Mouse (Mus musculus) hindbrain, embryonic 15.5 days (tissue): ENCODE data around the gene Sap30bp. TPM values are rescaled to one million over a fixed set of nuclear protein-coding genes. Genes with fewer than 3 reads are reported as not detected.

Experiments
- ATAC-seq: fragments of 200-750 bp; cut with Nextera tagmentation; 2 replicates; pipeline ENCODE4 v1.8.0; 2017; ENCODE audit warnings: low read depth, moderate number of reproducible peaks, moderate TSS enrichment; ENCODE audit not compliant: low FRiP score
- H3K27ac ChIP-seq: fragments of 300-500 bp; sonication (generic); replicated peaks from 2 replicates; pipeline ENCODE4 v1.5.1; 2015; ENCODE audit warnings: mild to moderate bottlenecking, inconsistent platforms
- H3K27me3 ChIP-seq: fragments of 300-500 bp; sonication (generic); 2 replicates; pipeline ENCODE4 v1.6.1; 2015; ENCODE audit warnings: control low read depth, inconsistent platforms
- H3K36me3 ChIP-seq: fragments of 300-500 bp; sonication (generic); 2 replicates; pipeline ENCODE4 v1.6.1; 2015; ENCODE audit warnings: control low read depth, inconsistent platforms
- H3K4me1 ChIP-seq: fragments of 300-500 bp; sonication (generic); replicated peaks from 2 replicates; pipeline ENCODE4 v1.6.1; 2015; ENCODE audit warnings: control low read depth, inconsistent platforms
- H3K4me2 ChIP-seq: fragments of 300-500 bp; sonication (generic); 2 replicates; pipeline ENCODE4 v1.6.1; 2015; ENCODE audit warnings: moderate library complexity, mild to moderate bottlenecking, inconsistent platforms
- H3K4me3 ChIP-seq: fragments of 300-500 bp; sonication (generic); 2 replicates; pipeline ENCODE4 v1.5.1; 2015; ENCODE audit warnings: mild to moderate bottlenecking, inconsistent platforms
- H3K9ac ChIP-seq: fragments of 300-500 bp; sonication (generic); 2 replicates; pipeline ENCODE4 v1.6.1; 2015; ENCODE audit warnings: inconsistent platforms
- H3K9me3 ChIP-seq: fragments of 300-500 bp; sonication (generic); 2 replicates; pipeline ENCODE4 v1.6.1; 2016; ENCODE audit warnings: control low read depth, inconsistent platforms
- WGBS: fragments of 180-500 bp; shearing (Covaris S2); methylation state at CpG from one replicate; pipeline ENCODE4 v1.1.7; 2015; 5-methylcytosine and 5-hydroxymethylcytosine counted together
- polyA plus RNA-seq: library from polyadenylated mRNA; unstranded; fragments of >200 nt; fragmentation: Nextera tagmentation; extraction: Ambion mirVana; gene quantifications from 2 replicates; pipeline ENCODE4 v1.2.1, GENCODE M21; 2015

Gene Sap30bp
- polyA plus RNA-seq, 1 experiment from 2014 or later: 42.9 TPM

GRCm38 (mm10) chr11:116008832-116009375, 75.8 kb downstream of the Sap30bp start:
- Histone ChIP-seq H3K4me1 (peaks cover 41% of the 10 kb centered on the region), H3K4me2 (no peak overlapping the region), H3K4me3 (no peak overlapping the region), H3K27ac (peak overlapping the region; percentile 6; the same call in 1 of the 2 replicates), H3K9me3 (no peaks in the 10 kb centered on the region), H3K36me3 (no peaks in the 10 kb centered on the region), H3K9ac (no peak overlapping the region), H3K27me3 (no peaks in the 10 kb centered on the region)
- 78% methylated on average over 13 of the region's 13 CpGs for WGBS
- ATAC-seq: no peak

DNA sequence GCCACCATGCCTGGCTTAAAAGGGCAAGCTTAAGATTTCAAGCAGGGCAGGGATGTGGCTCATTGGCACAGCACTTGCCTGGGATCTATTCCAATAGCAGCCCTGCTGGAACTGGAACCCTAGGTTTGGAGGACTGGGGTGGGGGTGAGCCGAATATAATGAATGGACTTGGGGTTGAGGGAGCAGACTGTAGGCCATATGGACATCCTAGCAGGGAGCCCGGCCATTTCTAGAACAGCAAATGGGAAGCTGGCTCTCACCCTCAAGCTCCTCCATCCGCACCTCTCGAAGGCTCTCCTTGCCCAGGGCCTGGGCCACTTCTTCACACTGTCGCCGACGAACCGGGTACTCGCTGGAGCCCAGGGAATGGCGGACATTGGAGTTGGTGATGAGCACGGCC, 76.6 kb downstream of the Sap30bp start:
- Histone ChIP-seq H3K9ac (no peak overlapping the region), H3K27me3 (no peaks in the 10 kb centered on the region), H3K27ac (peak overlapping the region; percentile 6; the same call in 1 of the 2 replicates), H3K4me2 (no peak overlapping the region), H3K4me3 (no peak overlapping the region), H3K4me1 (peaks cover 35% of the 10 kb centered on the region), H3K9me3 (no peaks in the 10 kb centered on the region), H3K36me3 (no peaks in the 10 kb centered on the region)
- WGBS: 80% methylated on average over 11 of the region's 11 CpGs
- ATAC-seq: no peak

DNA sequence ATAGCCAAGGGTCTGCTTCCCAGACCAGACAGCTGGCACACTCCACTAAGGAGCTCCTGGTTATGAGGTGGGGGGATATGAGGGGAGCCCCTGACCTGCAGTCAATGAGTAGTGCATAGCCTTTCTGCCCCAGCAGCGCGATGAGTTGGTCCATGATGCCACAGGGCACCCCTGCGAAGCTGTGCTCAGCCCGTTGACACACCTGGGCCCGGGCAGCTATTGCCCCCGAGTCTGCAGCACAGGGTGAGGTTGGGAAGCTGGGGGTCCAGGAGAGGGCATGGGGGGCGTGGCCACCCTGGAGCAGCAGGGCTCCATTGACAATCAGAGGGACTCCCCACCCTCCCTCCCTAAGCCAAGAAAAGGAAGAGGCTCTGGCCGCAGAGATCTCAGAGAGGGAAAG, 77.1 kb downstream of the Sap30bp start:
- H3K4me1 ChIP-seq: peaks cover 30% of the 10 kb centered on the region
- H3K4me3 ChIP-seq: no peak overlapping the region
- no peaks in the 10 kb centered on the region for H3K9me3 ChIP-seq
- no peaks in the 10 kb centered on the region for H3K36me3 ChIP-seq
- ATAC-seq: no peak
- no peak overlapping the region for H3K9ac ChIP-seq
- no peaks in the 10 kb centered on the region for H3K27me3 ChIP-seq
- no peak overlapping the region for H3K4me2 ChIP-seq
- WGBS: 81% methylated on average over 8 of the region's 8 CpGs
- 0 out of 2 replicates have a peak overlapping the region, but pooled peaks have one; percentile 22 for H3K27ac ChIP-seq

GRCm38 (mm10) chr11:116010948-116011347, 77.9 kb downstream of the Sap30bp start:
- Histone ChIP-seq H3K4me3 (no peak overlapping the region), H3K27ac (no peak overlapping the region), H3K36me3 (no peaks in the 10 kb centered on the region), H3K9me3 (no peaks in the 10 kb centered on the region), H3K9ac (no peak overlapping the region), H3K27me3 (no peaks in the 10 kb centered on the region), H3K4me1 (peaks cover 26% of the 10 kb centered on the region), H3K4me2 (no peak overlapping the region)
- no peak for ATAC-seq
- 89% methylated on average over 5 of the region's 5 CpGs for WGBS

DNA sequence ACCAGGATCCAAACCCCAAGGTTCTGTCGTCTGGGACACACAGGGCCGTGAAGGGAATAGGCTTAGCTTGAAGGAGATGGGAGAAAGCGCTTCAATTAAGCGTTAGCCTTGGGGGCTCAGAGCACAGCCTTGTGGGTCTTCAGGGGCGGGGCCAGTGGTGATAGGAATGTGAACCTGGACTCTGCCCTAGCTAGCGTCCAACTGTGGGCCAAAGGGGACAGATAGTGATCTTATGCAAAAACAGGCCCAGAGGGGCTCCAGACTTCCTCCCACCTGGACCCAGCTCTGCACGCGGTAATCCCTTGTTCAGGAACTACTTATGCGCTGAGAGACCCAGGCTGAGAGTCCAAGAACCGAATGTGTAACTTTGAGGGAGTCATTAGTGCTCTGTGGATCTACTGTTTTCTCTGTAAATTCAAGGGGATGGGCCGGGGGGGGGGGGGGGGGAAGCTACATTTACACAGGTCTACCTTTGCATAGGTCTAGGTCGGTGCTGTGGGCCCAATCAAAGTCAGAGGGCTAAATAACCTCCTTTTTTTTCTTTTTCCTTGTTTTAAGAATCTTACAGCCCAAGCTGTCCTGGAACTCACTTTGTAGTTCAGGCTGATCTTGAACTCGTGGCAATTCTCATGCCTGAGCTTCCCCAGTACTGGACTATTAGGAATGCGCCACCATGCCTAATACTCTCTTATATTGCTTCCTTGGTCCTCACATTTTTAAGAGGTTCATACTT, 78.6 kb downstream of the Sap30bp start:
- no peak; the same call in 1 of the 2 replicates for ATAC-seq
- Histone ChIP-seq H3K4me1 (peaks cover 26% of the 10 kb centered on the region), H3K27ac (peak overlapping the region; percentile 81; the same call in 1 of the 2 replicates), H3K9ac (peak overlapping the region; percentile 63), H3K36me3 (no peaks in the 10 kb centered on the region), H3K27me3 (no peaks in the 10 kb centered on the region), H3K4me3 (peak overlapping the region; percentile 59), H3K4me2 (peak overlapping the region; percentile 73), H3K9me3 (no peaks in the 10 kb centered on the region)
- WGBS: 24% methylated on average over 14 of the region's 14 CpGs

DNA sequence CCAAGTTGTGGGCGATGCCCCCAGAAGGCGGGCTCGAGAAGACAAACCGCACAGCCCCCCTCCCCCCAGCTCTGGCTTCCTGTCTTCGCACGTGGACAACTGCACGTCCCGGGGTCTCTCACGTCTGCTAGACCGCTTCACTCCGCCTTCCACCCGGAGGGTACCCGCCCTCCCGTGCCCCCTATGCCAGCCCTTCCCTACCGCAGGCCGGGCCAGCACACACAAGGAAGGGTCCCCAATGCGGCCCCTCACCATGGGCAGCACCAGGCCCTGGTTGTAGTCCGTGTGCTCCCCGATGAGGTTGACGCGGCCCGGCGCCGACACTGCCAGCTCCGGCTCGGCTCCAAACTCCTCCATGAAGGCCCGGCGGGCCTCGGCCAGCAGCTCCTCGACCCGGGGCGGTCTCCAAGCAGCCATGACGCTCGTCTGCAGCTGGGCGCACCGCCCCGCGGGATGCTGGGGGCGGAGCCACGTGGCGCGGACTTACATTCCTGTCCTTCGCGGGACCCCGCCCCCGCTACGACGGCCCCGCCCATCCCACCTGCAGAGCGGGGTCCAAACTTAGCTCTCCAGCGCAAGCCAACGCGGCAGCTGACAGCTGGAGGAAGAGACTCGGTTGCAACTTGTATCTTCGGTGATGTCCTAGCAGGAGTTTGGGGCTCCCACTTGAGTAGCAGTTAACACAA, 79.3 kb downstream of the Sap30bp start, which contains the start of gene Galk1:
TSS of gene Galk1 (minus strand) at position 458 of the 686 bp plus-strand sequence.
- peak within 1 kb of the TSS; percentile 73 for H3K4me2 ChIP-seq
- H3K4me1 ChIP-seq: peaks cover 26% of the 10 kb centered on the region
- H3K4me3 ChIP-seq: peak within 1 kb of the TSS; percentile 59
- no peaks in the 10 kb centered on the region for H3K27me3 ChIP-seq
- ATAC-seq: peak; percentile 81
- peak within 1 kb of the TSS; percentile 81 for H3K27ac ChIP-seq
- under 1% methylated on average over 51 of the region's 55 CpGs for WGBS
- peak within 1 kb of the TSS; percentile 63 for H3K9ac ChIP-seq
- H3K9me3 ChIP-seq: no peaks in the 10 kb centered on the region
- H3K36me3 ChIP-seq: no peaks in the 10 kb centered on the region

GRCm38 (mm10) chr11:116014821-116015220, 81.7 kb downstream of the Sap30bp start:
- Histone ChIP-seq H3K4me3 (no peak overlapping the region), H3K36me3 (no peaks in the 10 kb centered on the region), H3K27me3 (no peaks in the 10 kb centered on the region), H3K9ac (no peak overlapping the region), H3K27ac (no peak overlapping the region), H3K4me1 (peaks cover 23% of the 10 kb centered on the region), H3K4me2 (no peak overlapping the region), H3K9me3 (no peaks in the 10 kb centered on the region)
- 70% methylated on average over 8 of the region's 8 CpGs for WGBS
- ATAC-seq: no peak

Other genes starting within 250 kb of the Sap30bp start
- gene Grb2, start 224.7 kb upstream of the Sap30bp start, polyA plus RNA-seq: 186 and 190 TPM in 2 replicates
- 24.2 and 27.9 TPM in 2 replicates for gene Tmem94, start 167.8 kb upstream of the Sap30bp start, polyA plus RNA-seq
- gene Caskin2, start 119.6 kb upstream of the Sap30bp start, polyA plus RNA-seq: 9.9 and 12.2 TPM in 2 replicates
- 22.3 and 23.6 TPM in 2 replicates for gene Tsen54, start 118.6 kb upstream of the Sap30bp start, polyA plus RNA-seq
- 1.3 TPM in 2 replicates for gene Llgl2, start 109.2 kb upstream of the Sap30bp start, polyA plus RNA-seq
- 0.17 and 0.19 TPM in 2 replicates for gene Myo15b, start 74.9 kb upstream of the Sap30bp start, polyA plus RNA-seq
- gene Smim5, start 33.3 kb upstream of the Sap30bp start, polyA plus RNA-seq: 1.9 and 2.2 TPM in 2 replicates
- gene Smim6, start 21.3 kb upstream of the Sap30bp start, polyA plus RNA-seq: 0.93 and 1.1 TPM in 2 replicates
- gene Recql5, start 195 bp downstream of the Sap30bp start, polyA plus RNA-seq: 18.7 and 23.8 TPM in 2 replicates
- 1.7 and 1.9 TPM in 2 replicates for gene Itgb4, start 41.4 kb downstream of the Sap30bp start, polyA plus RNA-seq
- gene Galk1, start 79.4 kb downstream of the Sap30bp start, polyA plus RNA-seq: 62.5 and 70.9 TPM in 2 replicates
- 1,686 and 1,716 TPM in 2 replicates for gene H3f3b, start 94.7 kb downstream of the Sap30bp start, polyA plus RNA-seq
- 32.1 and 37.0 TPM in 2 replicates for gene Unk, start 97.0 kb downstream of the Sap30bp start, polyA plus RNA-seq
- 1.0 and 1.6 TPM in 2 replicates for gene Unc13d, start 144.7 kb downstream of the Sap30bp start, polyA plus RNA-seq
- gene Wbp2, start 153.7 kb downstream of the Sap30bp start, polyA plus RNA-seq: 149 and 196 TPM in 2 replicates
- gene Trim47, start 193.9 kb downstream of the Sap30bp start, polyA plus RNA-seq: 10.9 and 11.6 TPM in 2 replicates
- 3.0 and 4.0 TPM in 2 replicates for gene Trim65, start 197.8 kb downstream of the Sap30bp start, polyA plus RNA-seq
- gene Mrpl38, start 205.6 kb downstream of the Sap30bp start, polyA plus RNA-seq: 86.2 and 89.0 TPM in 2 replicates
- 55.7 and 59.0 TPM in 2 replicates for gene Fbf1, start 234.9 kb downstream of the Sap30bp start, polyA plus RNA-seq